Mouse (Mus musculus): ENCODE data around the gene Evx1. TPM values are rescaled to one million over a fixed set of nuclear protein-coding genes. Genes with fewer than 3 reads are reported as not detected.

Evx1 gene
- polyA plus RNA-seq (2014; fragmentation: Illumina TruSeq; extraction: RNeasy Lipid Tissue Mini Kit (QIAGEN cat#74804); ENCODE audit: low read depth, low replicate concordance), result not detected

DNA sequence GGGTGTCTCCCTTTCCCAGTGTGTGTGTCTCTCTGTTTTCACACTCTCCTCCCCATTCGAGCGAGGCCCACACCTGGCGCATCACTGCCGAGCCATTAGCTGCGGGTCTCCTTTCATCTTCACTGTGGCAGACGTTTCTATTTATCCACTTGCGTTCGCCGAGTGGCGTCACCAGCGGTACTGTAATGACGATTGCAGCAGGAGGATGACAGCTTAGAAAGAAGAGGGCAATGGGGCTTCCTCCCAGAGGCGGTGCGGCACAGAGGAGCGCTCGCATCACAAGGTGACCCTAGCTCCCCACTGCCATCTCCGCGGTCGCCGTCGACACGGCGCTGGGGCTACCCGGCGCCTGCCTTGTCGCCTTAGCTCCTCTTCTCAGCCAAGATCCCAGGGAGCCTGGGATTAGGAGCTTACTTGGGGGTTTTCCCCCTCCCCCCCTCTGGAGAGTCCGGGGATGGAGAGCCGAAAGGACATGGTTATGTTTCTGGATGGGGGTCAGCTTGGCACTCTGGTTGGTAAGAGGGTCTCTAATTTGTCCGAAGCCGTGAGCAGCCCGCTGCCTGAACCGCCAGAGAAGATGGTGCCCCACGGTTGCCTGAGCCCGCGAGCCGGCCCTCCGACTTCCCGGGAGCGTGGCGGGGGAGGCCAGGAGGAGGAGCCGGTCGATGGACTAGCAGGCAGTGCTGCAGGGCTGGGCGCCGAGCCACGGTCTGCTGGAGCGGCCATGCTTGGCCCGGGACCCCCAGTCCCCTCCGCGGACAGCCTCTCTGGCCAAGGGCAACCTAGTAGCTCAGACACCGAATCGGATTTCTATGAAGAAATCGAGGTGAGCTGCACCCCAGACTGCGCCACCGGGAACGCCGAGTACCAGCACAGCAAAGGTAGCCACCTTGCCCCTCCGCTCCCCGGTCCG, at the start of gene Evx1:
Evx1 (plus strand) TSS at position 108 of the 913 bp plus-strand sequence.

Other genes with a start within 250 kb of the Evx1 start
- gene Hoxa1, start 155.2 kb upstream of the Evx1 start, polyA plus RNA-seq (2014; fragmentation: Illumina TruSeq; extraction: RNeasy Lipid Tissue Mini Kit (QIAGEN cat#74804); ENCODE audit: low read depth, low replicate concordance), result 0.58 TPM
- 0.26 TPM for gene Hoxa2, start 148.7 kb upstream of the Evx1 start, polyA plus RNA-seq (2014; fragmentation: Illumina TruSeq; extraction: RNeasy Lipid Tissue Mini Kit (QIAGEN cat#74804); ENCODE audit: low read depth, low replicate concordance)
- gene 5730596B20Rik, start 136.0 kb upstream of the Evx1 start, polyA plus RNA-seq (2014; fragmentation: Illumina TruSeq; extraction: RNeasy Lipid Tissue Mini Kit (QIAGEN cat#74804); ENCODE audit: low read depth, low replicate concordance), result not detected
- 0.29 TPM for gene Hoxa4, start 121.7 kb upstream of the Evx1 start, polyA plus RNA-seq (2014; fragmentation: Illumina TruSeq; extraction: RNeasy Lipid Tissue Mini Kit (QIAGEN cat#74804); ENCODE audit: low read depth, low replicate concordance)
- gene Hoxa5, start 108.9 kb upstream of the Evx1 start, polyA plus RNA-seq (2014; fragmentation: Illumina TruSeq; extraction: RNeasy Lipid Tissue Mini Kit (QIAGEN cat#74804); ENCODE audit: low read depth, low replicate concordance), result 0.39 TPM
- gene Hoxa6, start 104.8 kb upstream of the Evx1 start, polyA plus RNA-seq (2014; fragmentation: Illumina TruSeq; extraction: RNeasy Lipid Tissue Mini Kit (QIAGEN cat#74804); ENCODE audit: low read depth, low replicate concordance), result not detected
- 0.55 TPM for gene Hoxa3, start 100.2 kb upstream of the Evx1 start, polyA plus RNA-seq (2014; fragmentation: Illumina TruSeq; extraction: RNeasy Lipid Tissue Mini Kit (QIAGEN cat#74804); ENCODE audit: low read depth, low replicate concordance)
- gene Gm28308, start 100.2 kb upstream of the Evx1 start, polyA plus RNA-seq (2014; fragmentation: Illumina TruSeq; extraction: RNeasy Lipid Tissue Mini Kit (QIAGEN cat#74804); ENCODE audit: low read depth, low replicate concordance), result not detected
- gene Hoxa7, start 91.6 kb upstream of the Evx1 start, polyA plus RNA-seq (2014; fragmentation: Illumina TruSeq; extraction: RNeasy Lipid Tissue Mini Kit (QIAGEN cat#74804); ENCODE audit: low read depth, low replicate concordance), result 0.37 TPM
- gene Hoxa9, start 82.4 kb upstream of the Evx1 start, polyA plus RNA-seq (2014; fragmentation: Illumina TruSeq; extraction: RNeasy Lipid Tissue Mini Kit (QIAGEN cat#74804); ENCODE audit: low read depth, low replicate concordance), result not detected
- not detected for gene Hoxa10, start 72.6 kb upstream of the Evx1 start, polyA plus RNA-seq (2014; fragmentation: Illumina TruSeq; extraction: RNeasy Lipid Tissue Mini Kit (QIAGEN cat#74804); ENCODE audit: low read depth, low replicate concordance)
- gene Hoxa11, start 67.7 kb upstream of the Evx1 start, polyA plus RNA-seq (2014; fragmentation: Illumina TruSeq; extraction: RNeasy Lipid Tissue Mini Kit (QIAGEN cat#74804); ENCODE audit: low read depth, low replicate concordance), result not detected
- gene Hoxa13, start 52.6 kb upstream of the Evx1 start, polyA plus RNA-seq (2014; fragmentation: Illumina TruSeq; extraction: RNeasy Lipid Tissue Mini Kit (QIAGEN cat#74804); ENCODE audit: low read depth, low replicate concordance), result not detected

All from heart, adult 10 weeks (tissue).